Mouse (Mus musculus) bone marrow macrophage, adult 2 months (primary cell): ENCODE data around the gene Actr1b.

Experiments used
- CTCF ChIP-seq: IDR thresholded peaks from 2 replicates; pipeline ENCODE4 v1.5.1; 2012; ENCODE audit warnings: low read depth, mild to moderate bottlenecking, low read length, moderate library complexity
- POLR2A ChIP-seq: IDR thresholded peaks from 2 replicates; pipeline ENCODE4 v1.6.1; 2012; ENCODE audit warnings: mild to moderate bottlenecking, low read depth, low read length, borderline replicate concordance

GRCm38 (mm10) chr1:36671260-36671659 is 43.0 kb downstream of the Actr1b start:
- TF ChIP-seq POLR2A (no peak), CTCF (no peak)
